Mouse (Mus musculus) heart, embryonic 11.5 days (tissue): ENCODE results near the gene Fam8a1. TPM values are rescaled to one million over a fixed set of nuclear protein-coding genes. Genes with fewer than 3 reads are reported as not detected.

Source experiments
- polyA plus RNA-seq: library from polyadenylated mRNA; unstranded; fragments of >200 nt; fragmentation: Nextera tagmentation; extraction: Ambion mirVana; gene quantifications from 2 replicates; pipeline ENCODE4 v1.2.1, GENCODE M21; 2014

Fam8a1 gene
- polyA plus RNA-seq, 1 experiment from 2014 or later, result 8.1 TPM

Other genes with a start within 250 kb of the Fam8a1 start
- 122 and 141 TPM in 2 replicates for gene Cap2, start 167.7 kb upstream of the Fam8a1 start, polyA plus RNA-seq
- gene Nup153, start 58.4 kb downstream of the Fam8a1 start, polyA plus RNA-seq, result 21.9 and 24.5 TPM in 2 replicates